Mouse (Mus musculus) adrenal gland, adult (tissue): ENCODE measurements around the gene Gpr132.

Source experiments
- DNase-seq, 2 experiments: peaks; one replicate each; pipeline ENCODE4 v3.0.0; 2022 to 2023; ENCODE audit warnings: low spot score in 1 of 2; ENCODE audit not compliant: inconsistent age in 2 of 2

Gene Gpr132

GRCm38 (mm10) chr12:112877607-112878020 lies 9.6 kb upstream of the Gpr132 start:
- no peak for DNase-seq

DNA sequence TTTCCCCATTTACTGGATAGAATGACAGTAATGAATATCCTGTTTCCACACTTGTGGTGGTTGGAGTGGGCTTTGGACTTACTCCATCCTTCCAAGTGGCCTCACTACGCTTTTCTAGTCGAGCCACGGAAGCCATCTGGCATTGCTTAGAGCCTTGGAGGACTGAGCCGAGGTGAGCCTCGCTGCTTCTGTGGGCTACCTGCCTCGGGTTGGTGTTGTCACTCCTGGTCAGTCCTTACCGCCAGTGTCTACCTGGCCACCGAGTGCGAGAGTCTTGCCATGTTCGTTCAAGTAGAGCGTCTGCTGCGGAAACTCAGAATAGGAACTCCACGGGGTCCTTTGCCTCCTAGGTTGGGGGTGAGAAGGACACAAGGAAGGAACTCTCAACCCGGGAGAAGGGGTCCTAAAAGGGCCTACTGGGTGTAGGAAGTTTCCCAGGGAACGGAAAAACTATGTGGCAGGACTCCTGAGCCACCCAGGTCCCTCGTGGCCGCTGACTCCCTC lies 9.1 kb upstream of the Gpr132 start:
- DNase-seq = no peak

DNA sequence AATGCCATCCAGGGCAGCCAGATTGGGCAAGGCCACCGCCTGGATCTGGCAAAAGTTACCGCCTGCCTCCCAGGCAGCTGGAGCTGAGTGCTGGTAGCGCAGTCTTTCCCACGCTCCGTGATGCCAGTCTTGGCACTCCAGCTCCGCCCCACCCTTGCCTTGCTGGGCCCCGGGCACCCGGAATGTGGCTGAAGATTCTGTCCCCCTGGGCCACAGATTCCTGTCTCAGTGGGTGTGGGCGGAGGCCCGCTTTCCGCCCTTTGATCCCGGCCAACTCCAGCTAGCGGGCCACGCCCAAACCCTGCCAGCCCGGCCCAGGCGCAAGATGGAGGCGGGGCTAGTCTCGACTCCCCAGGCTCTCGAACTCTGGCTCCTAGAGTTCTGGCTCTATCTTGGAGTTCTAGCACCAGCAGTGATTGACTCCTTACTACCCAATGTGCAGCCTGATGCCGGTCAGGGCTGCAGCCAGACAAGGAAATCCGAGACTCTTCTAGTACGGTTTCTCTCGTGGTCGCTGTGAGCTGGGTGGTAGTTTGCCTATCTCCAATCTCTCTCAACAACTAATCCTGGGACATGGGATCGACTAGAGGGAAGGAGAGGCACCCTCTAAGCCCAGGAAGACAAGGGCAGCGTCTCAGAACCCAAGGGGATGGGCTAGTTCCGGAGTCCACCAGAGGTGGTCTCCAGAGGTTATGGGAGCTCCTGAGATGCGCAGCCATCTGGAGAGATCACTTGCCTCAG lies 8.5 kb upstream of the Gpr132 start:
- DNase-seq = peak; percentile 68 to 87

- DNase-seq = peak; percentile 89 to 96
These were observed 7.4 kb upstream of the Gpr132 start for GRCm38 (mm10) chr12:112875225-112876013.

- no peak for DNase-seq
These were observed 6.2 kb upstream of the Gpr132 start for GRCm38 (mm10) chr12:112874199-112874598.

GRCm38 (mm10) chr12:112873452-112874190 lies 5.6 kb upstream of the Gpr132 start:
- peak; percentile 76 to 89 for DNase-seq

- no peak for DNase-seq
These were observed 5.0 kb upstream of the Gpr132 start for GRCm38 (mm10) chr12:112872991-112873390.

DNA sequence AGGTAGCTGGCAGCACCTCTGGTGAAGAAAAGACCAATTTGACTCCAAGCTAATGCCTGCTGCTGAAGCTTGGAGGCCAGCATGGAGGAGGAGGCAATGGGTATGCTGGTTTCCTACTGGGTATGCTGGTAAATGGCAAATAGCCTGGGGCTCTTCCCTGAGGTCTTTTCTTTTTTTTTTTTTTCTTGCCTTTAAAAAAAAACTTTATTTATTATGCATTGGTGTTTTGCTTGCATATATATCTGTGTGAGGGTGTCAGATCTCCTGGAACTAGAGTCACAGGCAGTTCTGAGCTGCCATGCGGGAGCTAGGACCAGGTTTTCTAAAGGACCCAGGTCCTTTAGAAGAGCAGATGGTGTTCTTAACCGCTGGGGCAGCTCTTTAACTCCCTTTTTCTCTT lies 3.2 kb upstream of the Gpr132 start:
- no peak for DNase-seq

DNA sequence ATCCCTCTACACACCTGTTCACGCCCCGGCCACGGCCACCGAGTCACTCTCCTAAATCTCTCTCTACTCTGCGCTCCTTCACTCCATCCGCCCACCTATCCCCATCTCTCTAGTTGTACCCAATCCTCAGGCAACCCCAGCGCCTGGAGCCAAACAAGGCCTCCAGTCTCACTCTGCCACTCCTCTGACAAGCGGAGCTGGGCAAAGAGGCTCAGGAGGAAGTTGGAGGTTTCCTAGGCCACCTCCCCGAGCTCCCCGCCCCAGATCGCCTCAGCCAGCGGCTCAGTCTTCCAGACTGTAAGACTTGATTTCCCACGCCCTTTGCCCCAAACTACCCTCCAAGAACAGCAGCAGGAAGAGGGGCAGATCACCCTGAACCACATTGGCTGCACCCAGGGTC lies 2.7 kb upstream of the Gpr132 start:
- DNase-seq = no peak

GRCm38 (mm10) chr12:112869783-112870204 lies 1.8 kb upstream of the Gpr132 start:
- DNase-seq = peak; percentile 35 to 56

DNA sequence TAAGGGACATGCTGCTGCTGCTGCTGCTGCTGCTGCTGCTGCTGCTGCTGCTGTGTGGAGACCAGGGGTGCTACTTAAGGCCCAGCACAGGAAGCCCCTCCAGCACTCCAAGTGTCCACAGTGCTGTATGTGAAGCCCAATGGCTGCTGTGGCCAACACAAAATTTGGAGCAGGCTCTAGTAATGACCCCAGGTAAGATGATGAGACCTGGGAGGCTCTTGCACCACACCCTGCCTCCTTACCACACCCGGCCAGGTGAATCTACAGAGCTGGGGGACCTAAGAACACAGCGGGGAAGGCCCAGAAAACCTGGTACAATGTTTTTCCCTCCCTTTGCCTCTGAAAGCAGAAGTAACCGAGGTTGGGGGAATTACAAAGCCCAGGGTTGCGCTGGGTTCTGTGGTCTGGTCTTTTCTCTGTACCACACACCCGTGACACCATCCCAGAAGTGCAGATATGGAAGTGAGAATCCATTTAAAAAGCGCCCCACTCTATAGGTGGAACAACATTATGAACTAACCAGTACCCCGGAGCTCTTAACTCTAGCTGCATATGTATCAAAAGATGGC lies 838 bp downstream of the Gpr132 start:
- DNase-seq = no peak

GRCm38 (mm10) chr12:112866467-112867080 lies 1.5 kb downstream of the Gpr132 start:
- peak; percentile 62 to 79 for DNase-seq

GRCm38 (mm10) chr12:112864804-112865203 lies 3.2 kb downstream of the Gpr132 start:
- no peak for DNase-seq

GRCm38 (mm10) chr12:112861911-112862321 lies 6.1 kb downstream of the Gpr132 start:
- DNase-seq = no peak

DNA sequence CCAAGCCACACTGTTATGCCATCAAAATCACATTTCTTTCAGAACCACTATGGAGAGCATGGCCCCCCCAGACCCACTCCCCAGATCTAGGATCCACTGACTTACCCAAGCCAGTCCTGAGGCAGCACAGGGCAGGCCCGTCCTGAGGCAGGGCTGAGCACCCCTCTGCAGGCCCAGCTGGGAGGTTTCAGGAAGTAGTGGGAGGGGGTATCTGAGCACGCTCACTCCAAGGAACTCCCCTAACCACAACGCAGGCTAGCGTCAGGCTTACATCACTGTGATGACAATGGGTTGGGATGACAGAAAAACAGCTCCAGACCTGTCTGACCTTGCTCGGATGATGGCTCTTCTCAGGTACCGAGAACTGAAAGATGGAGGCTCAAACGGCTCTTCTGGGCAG lies 7.3 kb downstream of the Gpr132 start:
- no peak for DNase-seq

- no peak for DNase-seq
These were observed 8.1 kb downstream of the Gpr132 start for GRCm38 (mm10) chr12:112859930-112860329.

GRCm38 (mm10) chr12:112858581-112859336 lies 9.3 kb downstream of the Gpr132 start:
- no peak for DNase-seq

DNA sequence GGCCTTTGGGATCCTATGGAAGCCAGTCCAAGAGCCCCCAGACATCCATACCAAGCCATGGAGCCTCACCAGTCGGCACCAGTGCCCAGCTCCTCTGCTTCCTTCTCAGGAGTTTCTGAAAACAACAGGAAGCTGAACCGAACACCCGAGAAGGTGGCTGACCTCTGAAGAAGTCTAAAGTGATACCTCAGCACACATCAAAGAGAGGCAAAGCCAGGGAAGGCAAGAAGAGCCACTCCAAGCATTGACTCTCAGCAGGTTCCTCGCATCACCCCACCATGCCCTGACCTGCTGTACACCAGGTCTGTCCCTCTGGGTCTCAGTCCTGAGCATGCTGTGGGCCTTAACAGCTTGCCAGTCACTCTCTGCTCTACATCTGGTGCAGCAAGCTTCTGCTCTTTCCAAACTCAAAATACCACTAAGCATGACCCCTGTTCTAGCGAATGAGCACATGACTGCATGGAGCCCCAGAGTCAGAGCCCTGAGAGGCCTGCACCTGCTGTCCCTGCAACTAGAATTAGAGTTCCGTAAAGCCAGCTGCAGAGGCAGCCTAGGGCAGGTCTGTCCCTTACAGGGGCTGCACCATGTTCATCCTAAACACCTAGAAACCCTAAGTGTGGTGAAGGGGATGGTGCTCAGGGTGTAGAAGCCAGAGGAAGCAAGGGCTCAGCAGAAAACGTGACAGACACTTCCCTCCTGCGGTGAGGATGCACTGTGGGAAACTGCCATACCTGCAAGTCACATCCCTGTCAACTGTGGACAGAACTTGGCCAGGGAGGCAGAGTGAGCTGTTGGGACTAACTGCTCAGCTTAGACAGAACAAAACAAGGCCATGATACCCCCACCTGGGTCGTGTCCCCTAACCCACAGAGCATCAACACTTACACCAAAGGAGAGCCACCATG lies 10.8 kb downstream of the Gpr132 start:
- DNase-seq = no peak

DNA sequence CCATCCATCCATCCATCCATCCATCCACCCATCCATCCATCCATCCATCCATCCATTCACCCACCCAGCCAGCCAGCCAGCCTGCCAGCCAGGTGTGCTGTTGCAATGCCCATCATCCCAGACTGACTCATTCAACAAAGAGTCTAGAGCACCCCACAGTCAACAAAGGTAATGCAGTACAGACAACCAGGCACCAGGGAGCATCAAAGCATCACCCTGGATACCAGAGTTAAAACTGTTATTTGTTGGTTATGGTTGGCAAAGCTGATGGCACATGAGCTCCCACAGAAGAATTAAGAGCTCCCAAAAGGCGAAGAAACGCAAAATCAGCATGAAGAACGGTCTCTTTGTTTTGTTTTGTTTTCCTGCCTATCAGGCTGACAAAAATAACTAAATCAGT lies 11.7 kb downstream of the Gpr132 start:
- no peak for DNase-seq
